Mouse (Mus musculus) ovary, postnatal 36 days (tissue): ENCODE data around the gene Ythdf2.

Experiments
- DNase-seq: peaks from one replicate; pipeline ENCODE4 v3.0.0; 2022; ENCODE audit warnings: low spot score, mixed read lengths

Ythdf2 gene

GRCm38 (mm10) chr4:132146201-132146600 lies 65.9 kb downstream of the Ythdf2 start:
- DNase-seq, result no peak

GRCm38 (mm10) chr4:132145092-132145491 lies 67.0 kb downstream of the Ythdf2 start:
- no peak for DNase-seq

GRCm38 (mm10) chr4:132144080-132144841 lies 67.8 kb downstream of the Ythdf2 start, which contains the start of gene Oprd1:
Oprd1 (minus strand) TSS chr4:132144486.
- peak; percentile 30 for DNase-seq

- DNase-seq, result no peak
These were observed 73.5 kb downstream of the Ythdf2 start for GRCm38 (mm10) chr4:132138640-132139039.

- DNase-seq, result no peak
These were observed 75.1 kb downstream of the Ythdf2 start for GRCm38 (mm10) chr4:132137013-132137412.
